ENCODE assay signal across 8 mouse cellular contexts in genomic region chr14:30352951-30353270, GRCm38 (mm10).
A peak's percentile ranks its signal among the peaks of the same experiment; 100 is the strongest.
DNase-seq lines count a peak whose midpoint lies in the region; ATAC-seq and TF ChIP-seq lines count a peak whose summit lies in the region.

No protein-coding gene starts in this region.

- H3K27ac ChIP-seq in limb, embryonic 10.5 days: no peak overlapping the region
- no peak overlapping the region for H3K27ac ChIP-seq in small intestine, adult 2 months (ENCODE audit: insufficient read depth, low read depth, low read length)

- H3K4me1 ChIP-seq in megakaryocyte, embryonic 14.5 days: peaks cover 16% of the 10 kb centered on the region
- peaks cover 27% of the 10 kb centered on the region for H3K4me1 ChIP-seq in limb, embryonic 10.5 days
- no peaks in the 10 kb centered on the region for H3K4me1 ChIP-seq in small intestine, adult 2 months (ENCODE audit: control insufficient read depth, insufficient read depth, insufficient read length, low read length)

- H3K4me3 ChIP-seq in megakaryocyte, embryonic 14.5 days (replicated peaks): peak overlapping the region; percentile 83
- peak overlapping the region; percentile 58 for H3K4me3 ChIP-seq in limb, embryonic 10.5 days
- H3K4me3 ChIP-seq in small intestine, adult 2 months (ENCODE audit: low read depth, low read length): peak overlapping the region; percentile 57

- H3K9me3 ChIP-seq in megakaryocyte, embryonic 14.5 days: no peaks in the 10 kb centered on the region
- H3K9me3 ChIP-seq in limb, embryonic 10.5 days (replicated peaks): no peaks in the 10 kb centered on the region

- ATAC-seq in megakaryocyte, adult 5-6 weeks (ENCODE audit: poor library complexity, severe bottlenecking): no peak

- no peak for TF ChIP-seq POLR2A in small intestine, adult 2 months (IDR thresholded peaks at IDR 0.05; ENCODE audit: low read depth, low read length)

- 1% methylated on average over 10 of the region's 10 CpGs for WGBS in limb, embryonic 10.5 days
- WGBS in small intestine, adult 2 months: 2% methylated on average over 10 of the region's 10 CpGs

- no peak for TF ChIP-seq CTCF in small intestine, adult 2 months (IDR thresholded peaks at IDR 0.05; ENCODE audit: extremely low read depth, insufficient read length, insufficient replicate concordance, low read depth, low read length)

- DNase-seq in cerebellum, adult 8-10 months: peak; percentile 31
- no peak for DNase-seq in cerebellum, postnatal 4 days (ENCODE audit: low spot score in 2 of 2)
- DNase-seq in limb, embryonic 10.5 days (ENCODE audit: low spot score): no peak
- no peak for DNase-seq in adrenal gland, postnatal 10 days
- no peak for DNase-seq in left cerebral cortex, postnatal 14 days (ENCODE audit: low spot score in 2 of 2)

- no peaks in the 10 kb centered on the region for H3K36me3 ChIP-seq in megakaryocyte, embryonic 14.5 days (replicated peaks; ENCODE audit: low read length)
- no peaks in the 10 kb centered on the region for H3K36me3 ChIP-seq in limb, embryonic 10.5 days
- H3K36me3 ChIP-seq in small intestine, adult 2 months (ENCODE audit: control insufficient read depth, insufficient read depth, low read length): no peaks in the 10 kb centered on the region

- H3K27me3 ChIP-seq in megakaryocyte, embryonic 14.5 days (replicated peaks): peaks cover 76% of the 10 kb centered on the region
- peaks cover 72% of the 10 kb centered on the region for H3K27me3 ChIP-seq in limb, embryonic 10.5 days (ENCODE audit: low read depth, poor library complexity, severe bottlenecking)
- peaks cover 27% of the 10 kb centered on the region for H3K27me3 ChIP-seq in small intestine, adult 2 months (ENCODE audit: control insufficient read depth, insufficient read depth, low read length)

- intact Hi-C loops in left cerebral cortex, postnatal 14 days (cut with DNase I): loop anchor here (5.0 to 10.0 kb wide), 2 partner anchors 104 to 218 kb away; no protein-coding TSS in a partner anchor
